Mouse (Mus musculus) embryonic facial prominence, embryonic 12.5 days (tissue): ENCODE measurements around the gene Cdc34b. TPM values are rescaled to one million over a fixed set of nuclear protein-coding genes. Genes with fewer than 3 reads are reported as not detected.
A peak's percentile ranks its signal among the peaks of the same experiment; 100 is the strongest.

Experiments
- ATAC-seq: fragments of 200-750 bp; cut with Nextera tagmentation; 2 replicates; pipeline ENCODE4 v1.8.0; 2017; ENCODE audit not compliant: insufficient number of reproducible peaks, insufficient read depth, low FRiP score, low TSS enrichment
- H3K27ac ChIP-seq: fragments of 300-500 bp; sonication (generic); 2 replicates; pipeline ENCODE4 v1.5.1; 2016; ENCODE audit warnings: mild to moderate bottlenecking
- H3K27me3 ChIP-seq: fragments of 300-500 bp; sonication (generic); 2 replicates; pipeline ENCODE4 v1.6.1; 2016; ENCODE audit warnings: mild to moderate bottlenecking, moderate library complexity
- H3K36me3 ChIP-seq: fragments of 300-500 bp; sonication (generic); 2 replicates; pipeline ENCODE4 v1.6.1; 2016; ENCODE audit warnings: mild to moderate bottlenecking
- H3K4me1 ChIP-seq: fragments of 300-500 bp; sonication (generic); 2 replicates; pipeline ENCODE4 v1.6.1; 2016
- H3K4me2 ChIP-seq: fragments of 300-500 bp; sonication (generic); replicated peaks from 2 replicates; pipeline ENCODE4 v1.6.1; 2016; ENCODE audit warnings: mild to moderate bottlenecking, moderate library complexity
- H3K4me3 ChIP-seq: fragments of 300-500 bp; sonication (generic); 2 replicates; pipeline ENCODE4 v1.5.1; 2016; ENCODE audit warnings: mild to moderate bottlenecking
- H3K9ac ChIP-seq: fragments of 300-500 bp; sonication (generic); 2 replicates; pipeline ENCODE4 v1.6.1; 2016; ENCODE audit warnings: mild to moderate bottlenecking, moderate library complexity
- H3K9me3 ChIP-seq: fragments of 300-500 bp; sonication (generic); 2 replicates; pipeline ENCODE4 v1.6.1; 2016; ENCODE audit warnings: mild to moderate bottlenecking, moderate library complexity
- WGBS: fragments of 180-500 bp; shearing (Covaris S2); methylation state at CpG from one replicate; pipeline ENCODE4 v1.1.7; 2016; 5-methylcytosine and 5-hydroxymethylcytosine counted together
- polyA plus RNA-seq: library from polyadenylated mRNA; unstranded; fragments of >200 nt; fragmentation: Nextera tagmentation; extraction: Ambion mirVana; gene quantifications from 2 replicates; pipeline ENCODE4 v1.2.1, GENCODE M21; 2016

Cdc34b gene
- polyA plus RNA-seq, 1 experiment from 2014 or later, result 0.22 TPM

- no peak overlapping the region for H3K4me3 ChIP-seq
- H3K27me3 ChIP-seq, result 0 out of 2 replicates have a peak, but pooled peaks cover 4% of the 10 kb centered on the region
- no peaks in the 10 kb centered on the region for H3K36me3 ChIP-seq
- no peak overlapping the region for H3K4me2 ChIP-seq
- 90% methylated on average over 5 of the region's 5 CpGs for WGBS
- no peak for ATAC-seq
- peaks cover 30% of the 10 kb centered on the region for H3K4me1 ChIP-seq
- no peak overlapping the region for H3K9ac ChIP-seq
- no peak overlapping the region for H3K27ac ChIP-seq
- H3K9me3 ChIP-seq, result no peaks in the 10 kb centered on the region
Measured at GRCm38 (mm10) chr11:94715622-94716021, 26.0 kb upstream of the Cdc34b start.

DNA sequence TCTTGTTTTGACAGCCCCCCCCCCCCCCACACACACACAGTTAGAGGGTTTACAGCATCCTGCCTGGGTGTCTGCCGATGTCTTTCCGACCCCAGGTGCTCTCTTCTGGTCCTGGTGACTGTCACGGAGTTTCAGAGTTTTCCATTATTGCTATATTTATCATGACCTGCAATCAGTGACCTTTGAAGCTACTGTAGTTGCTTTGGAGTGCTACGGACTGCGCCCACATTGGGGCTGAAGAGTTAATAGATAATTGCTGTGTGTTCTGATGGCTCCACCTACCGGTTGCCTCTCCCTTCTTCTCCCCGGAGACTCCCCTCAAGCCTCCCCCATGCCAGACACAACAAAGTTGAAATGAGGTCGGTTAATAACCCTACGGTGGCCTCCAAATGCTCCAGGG lies 24.8 kb upstream of the Cdc34b start:
- peak overlapping the region; percentile 32; the same call in 1 of the 2 replicates for H3K27ac ChIP-seq
- H3K4me3 ChIP-seq, result no peak overlapping the region
- H3K4me1 ChIP-seq, result peaks cover 30% of the 10 kb centered on the region
- H3K36me3 ChIP-seq, result no peaks in the 10 kb centered on the region
- H3K4me2 ChIP-seq, result peak overlapping the region; percentile 26
- 11% methylated on average over 9 of the region's 9 CpGs for whole genome bisulfite sequencing
- no peaks in the 10 kb centered on the region for H3K9me3 ChIP-seq
- H3K9ac ChIP-seq, result no peak overlapping the region
- 0 out of 2 replicates have a peak, but pooled peaks cover 4% of the 10 kb centered on the region for H3K27me3 ChIP-seq
- ATAC-seq, result 0 out of 2 replicates have a peak, but pooled peaks have one; percentile 54

DNA sequence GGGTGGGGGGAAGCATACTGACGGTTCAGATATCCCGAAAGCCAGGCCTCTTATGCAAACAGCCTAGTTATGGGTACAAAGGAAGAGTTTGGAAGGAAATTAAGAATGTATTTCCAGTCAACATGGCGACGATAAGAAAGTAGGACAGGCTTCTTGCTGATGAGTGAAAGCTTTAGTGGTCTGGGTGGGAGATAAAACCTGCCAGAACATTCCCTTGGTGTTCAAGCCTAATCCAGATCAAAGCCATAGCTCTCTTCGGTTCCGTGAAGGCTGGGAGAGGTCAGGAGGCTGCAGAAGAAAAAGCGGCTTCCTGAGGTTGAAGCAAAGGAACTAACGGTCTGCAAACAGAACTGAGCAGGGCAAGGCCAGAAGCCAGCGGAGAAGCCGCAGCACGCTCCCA lies 24.3 kb upstream of the Cdc34b start:
- no peaks in the 10 kb centered on the region for H3K36me3 ChIP-seq
- H3K27me3 ChIP-seq, result 0 out of 2 replicates have a peak, but pooled peaks cover 4% of the 10 kb centered on the region
- H3K4me1 ChIP-seq, result peaks cover 30% of the 10 kb centered on the region
- no peak for ATAC-seq
- peak overlapping the region; percentile 32 for H3K27ac ChIP-seq
- H3K4me2 ChIP-seq, result peak overlapping the region; percentile 26; the same call in 1 of the 2 replicates
- H3K9ac ChIP-seq, result no peak overlapping the region
- 32% methylated on average over 11 of the region's 11 CpGs for whole genome bisulfite sequencing
- H3K4me3 ChIP-seq, result no peak overlapping the region
- no peaks in the 10 kb centered on the region for H3K9me3 ChIP-seq

GRCm38 (mm10) chr11:94718113-94718909 lies 23.3 kb upstream of the Cdc34b start:
- H3K36me3 ChIP-seq, result no peaks in the 10 kb centered on the region
- H3K9ac ChIP-seq, result no peak overlapping the region
- H3K4me3 ChIP-seq, result no peak overlapping the region
- ATAC-seq, result no peak
- no peak overlapping the region for H3K4me2 ChIP-seq
- 0 out of 2 replicates have a peak, but pooled peaks cover 2% of the 10 kb centered on the region for H3K27me3 ChIP-seq
- H3K4me1 ChIP-seq, result peaks cover 23% of the 10 kb centered on the region
- no peaks in the 10 kb centered on the region for H3K9me3 ChIP-seq
- H3K27ac ChIP-seq, result no peak overlapping the region
- 85% methylated on average over 7 of the region's 7 CpGs for WGBS

DNA sequence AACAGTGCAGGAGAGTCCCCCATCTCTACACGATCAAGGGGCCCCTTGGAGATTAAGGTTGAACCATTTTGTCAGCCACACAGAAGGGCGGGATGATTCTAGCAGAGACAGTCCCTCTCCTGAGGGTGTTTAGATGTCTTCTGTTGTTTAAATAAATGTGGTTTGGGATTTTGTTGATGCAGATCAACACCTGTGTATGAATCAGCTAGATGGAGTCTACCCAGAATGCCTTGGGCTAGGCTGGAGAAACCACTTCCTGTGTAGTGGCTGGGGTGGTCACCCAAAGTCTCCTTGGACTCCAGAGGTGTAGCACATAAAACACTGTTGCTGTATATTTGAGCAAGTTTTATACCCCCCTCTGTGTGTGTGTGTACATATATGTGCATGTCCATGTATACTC lies 22.4 kb upstream of the Cdc34b start:
- ATAC-seq, result no peak
- peaks cover 14% of the 10 kb centered on the region; the same call in 1 of the 2 replicates for H3K4me1 ChIP-seq
- 86% methylated on average over 2 of the region's 2 CpGs for WGBS
- H3K9ac ChIP-seq, result no peak overlapping the region
- no peaks in the 10 kb centered on the region for H3K36me3 ChIP-seq
- H3K27ac ChIP-seq, result no peak overlapping the region
- H3K9me3 ChIP-seq, result no peaks in the 10 kb centered on the region
- no peak overlapping the region for H3K4me3 ChIP-seq
- H3K4me2 ChIP-seq, result no peak overlapping the region
- H3K27me3 ChIP-seq, result no peaks in the 10 kb centered on the region

- no peak for ATAC-seq
- WGBS, result 88% methylated on average over 3 of the region's 3 CpGs
Measured at GRCm38 (mm10) chr11:94727306-94727705, 14.3 kb upstream of the Cdc34b start.

DNA sequence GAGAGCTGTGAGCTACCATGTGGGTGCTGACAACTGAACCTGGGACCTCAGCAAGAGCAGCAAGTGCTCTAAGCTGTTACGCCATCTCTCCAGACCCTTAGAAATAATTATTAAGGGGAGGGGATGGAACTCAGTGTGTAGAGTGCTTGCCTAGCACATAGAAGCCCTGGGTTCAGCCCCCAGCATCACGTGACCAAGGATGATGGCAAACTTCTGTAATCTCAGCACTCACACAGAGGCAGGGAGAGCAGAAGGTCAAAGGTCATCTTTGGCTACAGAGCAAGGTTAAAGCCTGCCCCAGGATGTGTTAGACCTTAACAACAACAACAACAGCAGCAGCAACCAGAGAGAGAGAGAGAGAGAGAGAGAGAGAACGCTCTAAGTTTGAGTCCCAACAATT lies 13.0 kb upstream of the Cdc34b start:
- no peaks in the 10 kb centered on the region for H3K4me1 ChIP-seq
- 74% methylated on average over 3 of the region's 3 CpGs for WGBS

More at GRCm38 (mm10) chr11:94727306-94727705, 14.3 kb upstream of the Cdc34b start:
- Histone ChIP-seq H3K4me2 (no peak overlapping the region), H3K27ac (no peak overlapping the region), H3K9me3 (no peaks in the 10 kb centered on the region), H3K4me1 (no peaks in the 10 kb centered on the region), H3K9ac (no peak overlapping the region), H3K4me3 (no peak overlapping the region), H3K27me3 (no peaks in the 10 kb centered on the region), H3K36me3 (no peaks in the 10 kb centered on the region)

DNA sequence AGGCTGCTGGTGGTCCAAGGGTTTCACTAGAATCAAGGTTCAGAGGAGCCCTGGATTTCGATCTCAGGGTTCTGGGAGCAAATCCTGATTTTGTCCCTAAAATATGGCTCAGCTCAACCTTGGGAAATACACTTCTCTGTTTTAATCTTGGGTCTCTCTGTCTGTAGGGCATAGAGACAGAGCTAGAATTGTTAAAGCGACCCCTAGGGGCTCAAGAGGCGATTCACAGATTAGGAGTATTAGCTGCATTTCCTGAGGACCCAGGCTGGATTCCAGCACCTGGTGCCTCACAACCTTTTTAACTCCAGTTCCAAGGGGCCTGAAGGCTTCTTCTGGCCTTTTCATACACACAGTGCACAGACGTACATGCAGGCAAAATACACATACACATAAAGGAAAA lies 12.0 kb upstream of the Cdc34b start:
- Histone ChIP-seq H3K27ac (no peak overlapping the region), H3K27me3 (no peaks in the 10 kb centered on the region), H3K9me3 (no peaks in the 10 kb centered on the region), H3K4me2 (no peak overlapping the region), H3K36me3 (no peaks in the 10 kb centered on the region), H3K4me1 (no peaks in the 10 kb centered on the region), H3K4me3 (no peak overlapping the region), H3K9ac (no peak overlapping the region)
- WGBS, result 33% methylated on average over 4 of the region's 4 CpGs
- ATAC-seq, result no peak

More for the DNA sequence above, 13.0 kb upstream of the Cdc34b start:
- no peaks in the 10 kb centered on the region for H3K9me3 ChIP-seq
- no peak for ATAC-seq
- no peaks in the 10 kb centered on the region for H3K36me3 ChIP-seq
- no peak overlapping the region for H3K9ac ChIP-seq
- no peaks in the 10 kb centered on the region for H3K27me3 ChIP-seq
- no peak overlapping the region for H3K27ac ChIP-seq
- H3K4me2 ChIP-seq, result no peak overlapping the region
- H3K4me3 ChIP-seq, result no peak overlapping the region

DNA sequence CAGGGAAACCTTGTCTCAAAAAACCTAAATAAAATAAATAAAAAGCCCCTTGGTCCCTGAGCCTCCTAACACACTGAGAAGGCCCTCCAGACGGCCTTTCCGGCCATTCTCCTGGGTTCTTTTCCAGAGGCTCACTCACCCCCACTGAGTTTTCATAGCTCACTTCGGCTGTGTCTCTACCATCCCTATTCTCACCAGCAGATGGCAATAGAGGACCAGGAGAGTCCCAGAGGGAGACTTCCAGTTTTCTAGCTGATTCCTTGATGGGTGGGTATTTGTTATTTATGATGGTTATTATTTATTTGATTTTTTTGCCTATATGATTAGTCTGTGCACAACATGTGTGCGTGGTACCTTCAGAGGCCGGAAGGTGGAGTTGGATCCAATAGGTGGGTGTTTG lies 11.3 kb upstream of the Cdc34b start:
- WGBS, result 31% methylated on average over 5 of the region's 5 CpGs
- no peaks in the 10 kb centered on the region for H3K4me1 ChIP-seq
- H3K9ac ChIP-seq, result no peak overlapping the region
- H3K27me3 ChIP-seq, result no peaks in the 10 kb centered on the region
- no peak for ATAC-seq
- no peak overlapping the region for H3K4me2 ChIP-seq
- H3K27ac ChIP-seq, result no peak overlapping the region
- no peaks in the 10 kb centered on the region for H3K36me3 ChIP-seq
- H3K4me3 ChIP-seq, result no peak overlapping the region
- no peaks in the 10 kb centered on the region for H3K9me3 ChIP-seq

GRCm38 (mm10) chr11:94731229-94731628 lies 10.4 kb upstream of the Cdc34b start:
- 87% methylated on average over 12 of the region's 12 CpGs for WGBS
- Histone ChIP-seq H3K4me2 (no peak overlapping the region), H3K9ac (no peak overlapping the region), H3K27ac (no peak overlapping the region), H3K4me3 (no peak overlapping the region), H3K9me3 (no peaks in the 10 kb centered on the region), H3K27me3 (no peaks in the 10 kb centered on the region), H3K4me1 (no peaks in the 10 kb centered on the region), H3K36me3 (no peaks in the 10 kb centered on the region)
- no peak for ATAC-seq

DNA sequence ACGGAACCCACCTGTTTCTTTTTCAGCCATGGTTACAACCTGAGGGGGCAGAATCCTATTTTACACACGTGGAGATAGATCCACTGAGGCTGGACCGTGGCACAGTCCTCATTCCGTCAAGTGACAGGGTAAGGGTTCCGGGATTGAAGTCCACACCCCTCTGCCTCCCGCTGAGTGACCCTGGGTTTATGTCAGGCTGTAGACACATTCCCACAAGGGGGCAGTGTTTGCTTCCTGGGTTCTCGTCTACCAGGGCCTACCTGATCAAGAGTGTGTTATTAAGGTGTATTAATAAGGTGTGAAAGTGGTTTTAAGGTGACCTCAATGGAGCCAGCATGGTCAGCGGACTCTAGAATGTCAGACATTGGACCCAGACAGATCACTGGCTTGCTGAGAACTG lies 8.8 kb upstream of the Cdc34b start:
- Histone ChIP-seq H3K4me3 (no peak overlapping the region), H3K9ac (no peak overlapping the region), H3K4me1 (no peaks in the 10 kb centered on the region), H3K9me3 (no peaks in the 10 kb centered on the region), H3K27ac (no peak overlapping the region), H3K36me3 (no peaks in the 10 kb centered on the region), H3K27me3 (no peaks in the 10 kb centered on the region), H3K4me2 (no peak overlapping the region)
- WGBS, result 48% methylated on average over 8 of the region's 8 CpGs
- no peak for ATAC-seq

DNA sequence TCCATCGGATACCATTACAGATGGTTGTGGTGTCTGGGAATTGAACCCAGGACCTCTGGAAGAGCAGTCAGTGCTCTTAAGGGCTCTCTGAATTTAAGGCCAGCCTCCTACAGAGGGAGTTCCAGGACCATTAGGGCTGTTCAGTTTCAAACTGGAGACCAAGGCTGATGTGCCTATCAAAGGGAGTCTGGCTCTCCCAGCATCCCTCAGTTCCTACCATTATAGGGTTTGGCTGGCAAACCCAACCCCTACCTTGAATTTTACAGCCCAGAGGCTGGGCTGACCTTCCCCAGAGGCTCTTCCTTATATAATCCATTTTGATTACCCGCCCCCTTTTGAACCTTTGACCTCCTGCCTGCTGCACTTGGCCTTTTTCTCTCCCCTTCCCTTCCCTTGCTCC lies 5.8 kb upstream of the Cdc34b start:
- no peak for ATAC-seq
- Histone ChIP-seq H3K4me2 (no peak overlapping the region), H3K9ac (no peak overlapping the region), H3K27me3 (no peaks in the 10 kb centered on the region), H3K27ac (no peak overlapping the region), H3K4me1 (no peaks in the 10 kb centered on the region), H3K9me3 (no peaks in the 10 kb centered on the region), H3K4me3 (no peak overlapping the region), H3K36me3 (no peaks in the 10 kb centered on the region)
- 69% methylated on average over 2 of the region's 2 CpGs for WGBS
